Mouse (Mus musculus): ENCODE results near the gene Phlda2. TPM values are rescaled to one million over a fixed set of nuclear protein-coding genes. Genes with fewer than 3 reads are reported as not detected.

Phlda2 gene
- polyA plus RNA-seq, 1 experiment from 2014 or later, result not detected

DNA sequence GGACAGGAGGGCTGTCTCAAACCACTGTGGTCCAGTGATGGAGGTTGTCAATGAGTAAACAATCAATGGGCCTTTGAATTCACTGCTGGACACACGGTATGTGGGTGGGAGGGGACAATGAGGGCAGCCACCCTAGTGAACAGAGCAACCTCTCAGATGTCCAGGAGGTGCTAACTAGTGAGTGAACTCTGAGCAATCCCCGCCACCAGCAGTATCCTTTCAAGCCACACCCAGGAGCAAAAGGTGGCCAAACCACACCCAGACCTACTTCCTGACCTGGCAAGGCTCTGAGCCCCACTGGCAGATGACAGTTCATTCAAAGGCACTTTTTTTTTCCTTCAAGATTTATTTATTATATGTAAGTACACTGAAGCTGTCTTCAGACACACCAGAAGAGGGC is 2.0 kb downstream of the Phlda2 start:
- no peak for ATAC-seq
- no peaks in the 10 kb centered on the region for H3K36me3 ChIP-seq (ENCODE audit: poor library complexity, severe bottlenecking)
- 61% methylated on average over 2 of the region's 2 CpGs for WGBS
- H3K4me3 ChIP-seq, result no peak overlapping the region
- H3K9me3 ChIP-seq (replicated peaks), result no peaks in the 10 kb centered on the region
- no peak overlapping the region for H3K27ac ChIP-seq
- H3K27me3 ChIP-seq, result peaks cover 69% of the 10 kb centered on the region
- peaks cover 15% of the 10 kb centered on the region for H3K4me1 ChIP-seq
- no peak overlapping the region for H3K9ac ChIP-seq
- H3K4me2 ChIP-seq, result no peak overlapping the region

DNA sequence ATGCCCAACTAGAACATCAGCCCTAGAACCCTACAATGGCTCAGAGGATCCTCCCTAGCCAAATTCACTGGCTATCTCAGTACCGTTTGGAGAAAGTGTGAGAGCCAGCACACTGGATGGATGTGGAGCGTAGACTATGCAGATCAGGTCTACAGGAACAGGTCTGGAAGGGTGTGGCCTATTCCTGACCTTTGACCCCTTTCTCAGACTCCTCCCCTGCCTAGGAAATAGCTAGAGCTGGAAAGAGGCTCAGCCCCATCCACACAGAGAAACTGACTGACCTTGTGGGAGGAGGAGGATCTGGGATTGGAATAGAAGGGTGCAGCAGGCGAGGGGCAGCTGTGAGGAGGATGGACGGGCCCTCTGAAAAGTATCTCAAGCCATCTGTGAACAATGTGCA is 4.4 kb downstream of the Phlda2 start:
- Histone ChIP-seq H3K36me3 (ENCODE audit: poor library complexity, severe bottlenecking) (no peaks in the 10 kb centered on the region), H3K4me3 (no peak overlapping the region), H3K4me2 (no peak overlapping the region), H3K9me3 (replicated peaks) (no peaks in the 10 kb centered on the region), H3K9ac (no peak overlapping the region), H3K27ac (no peak overlapping the region), H3K4me1 (peaks cover 15% of the 10 kb centered on the region), H3K27me3 (peaks cover 50% of the 10 kb centered on the region)
- no peak for ATAC-seq
- WGBS, result 84% methylated on average over 4 of the region's 4 CpGs

DNA sequence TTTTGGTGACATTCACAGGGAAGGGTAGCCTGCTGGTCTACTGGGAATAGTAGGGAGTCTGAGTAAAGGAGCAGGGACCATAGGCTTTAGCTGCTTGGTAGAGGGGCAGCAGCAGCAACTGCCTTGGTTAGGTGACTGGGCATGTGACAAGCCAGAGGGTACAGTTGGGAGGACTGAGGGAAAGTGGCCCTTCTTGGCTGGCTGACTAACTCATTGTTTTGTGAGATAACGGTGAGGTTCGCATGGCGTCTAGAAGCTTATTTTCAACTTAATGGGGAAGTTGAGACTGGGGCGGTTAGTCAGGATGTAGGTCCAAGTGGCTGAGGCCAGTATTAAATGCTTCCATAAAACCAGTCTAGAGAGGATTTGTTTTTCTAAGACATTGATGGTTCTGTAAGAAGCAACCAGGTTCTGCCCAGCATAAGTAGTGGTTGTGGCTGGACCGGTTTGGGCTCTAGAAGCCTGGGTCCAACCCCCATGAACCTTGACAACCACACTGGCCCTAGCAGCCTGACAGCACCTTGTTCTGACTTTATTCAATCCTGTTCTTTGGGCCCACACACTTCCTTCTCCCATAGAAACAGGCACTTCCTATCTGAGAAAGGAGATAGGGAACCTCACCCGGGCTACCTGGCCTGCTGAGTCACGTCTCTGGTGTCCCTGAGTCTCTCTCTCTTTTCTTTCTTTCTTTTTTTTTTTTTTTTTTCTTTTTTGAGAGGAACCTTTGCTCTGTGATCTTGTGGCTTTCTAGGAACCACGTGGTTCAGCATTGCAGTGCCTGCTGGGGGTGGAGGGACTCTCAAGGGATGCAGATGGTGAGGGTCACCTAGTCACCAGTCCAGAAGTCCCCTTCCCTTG is 7.6 kb downstream of the Phlda2 start:
- Histone ChIP-seq H3K27me3 (peaks cover 21% of the 10 kb centered on the region), H3K9me3 (replicated peaks) (no peaks in the 10 kb centered on the region), H3K4me2 (no peak overlapping the region), H3K27ac (no peak overlapping the region), H3K4me1 (no peaks in the 10 kb centered on the region), H3K9ac (no peak overlapping the region), H3K4me3 (no peak overlapping the region), H3K36me3 (ENCODE audit: poor library complexity, severe bottlenecking) (no peaks in the 10 kb centered on the region)
- ATAC-seq, result no peak
- 76% methylated on average over 8 of the region's 8 CpGs for WGBS

DNA sequence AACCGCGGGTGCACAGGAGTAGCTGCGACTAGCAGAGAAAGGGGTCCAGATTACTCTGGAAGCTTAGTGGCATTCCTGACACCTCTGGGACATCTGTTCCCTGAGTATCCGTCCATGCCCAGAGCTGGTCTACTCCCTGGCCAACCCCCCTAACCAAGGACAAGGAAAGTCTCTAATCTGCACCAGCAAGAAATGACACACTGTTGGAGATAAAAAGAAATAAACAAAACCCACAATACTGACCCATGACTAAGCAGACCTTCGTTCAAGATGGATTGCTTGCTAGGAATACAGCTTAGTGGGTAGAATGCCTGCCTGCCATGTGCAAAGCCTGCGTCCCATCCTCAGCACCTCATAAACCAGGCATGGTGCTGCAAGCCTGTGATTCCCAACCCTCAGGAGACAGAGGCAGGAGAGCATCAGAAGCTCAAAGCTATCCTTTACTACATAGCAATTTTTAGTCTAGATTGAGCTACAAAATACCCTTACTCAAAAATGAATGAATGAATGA is 9.3 kb downstream of the Phlda2 start:
- no peak for ATAC-seq
- Histone ChIP-seq H3K9ac (no peak overlapping the region), H3K36me3 (ENCODE audit: poor library complexity, severe bottlenecking) (no peaks in the 10 kb centered on the region), H3K4me2 (no peak overlapping the region), H3K9me3 (replicated peaks) (no peaks in the 10 kb centered on the region), H3K27ac (no peak overlapping the region), H3K4me3 (no peak overlapping the region), H3K27me3 (peaks cover 15% of the 10 kb centered on the region), H3K4me1 (no peaks in the 10 kb centered on the region)
- 84% methylated on average over 6 of the region's 6 CpGs for WGBS

DNA sequence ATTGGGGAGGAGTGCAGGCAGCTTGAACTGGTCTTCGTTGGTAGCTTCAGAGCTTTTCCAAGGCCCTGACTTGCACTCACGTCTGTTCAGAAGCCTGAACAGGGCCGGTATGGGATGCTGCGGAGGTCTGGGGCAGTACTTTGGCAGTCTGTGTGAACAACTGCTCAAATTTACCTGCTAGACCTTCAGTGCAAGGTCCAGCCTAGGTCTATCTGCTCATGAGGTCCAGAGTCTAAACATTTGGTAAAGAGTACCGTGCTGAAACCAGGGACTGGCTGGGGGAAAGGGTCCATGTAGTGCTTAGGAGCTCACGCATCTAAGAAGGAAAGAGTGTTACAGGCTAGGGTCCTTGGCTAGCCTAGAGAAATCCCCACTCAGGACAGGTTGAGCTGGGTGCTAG is 13.2 kb downstream of the Phlda2 start:
- Histone ChIP-seq H3K4me2 (no peak overlapping the region), H3K9me3 (replicated peaks) (no peaks in the 10 kb centered on the region), H3K36me3 (ENCODE audit: poor library complexity, severe bottlenecking) (no peaks in the 10 kb centered on the region), H3K27me3 (peaks cover 15% of the 10 kb centered on the region; the same call in 1 of the 2 replicates), H3K27ac (no peak overlapping the region), H3K4me1 (no peaks in the 10 kb centered on the region), H3K9ac (no peak overlapping the region), H3K4me3 (no peak overlapping the region)
- no peak for ATAC-seq
- 78% methylated on average over 6 of the region's 6 CpGs for WGBS

DNA sequence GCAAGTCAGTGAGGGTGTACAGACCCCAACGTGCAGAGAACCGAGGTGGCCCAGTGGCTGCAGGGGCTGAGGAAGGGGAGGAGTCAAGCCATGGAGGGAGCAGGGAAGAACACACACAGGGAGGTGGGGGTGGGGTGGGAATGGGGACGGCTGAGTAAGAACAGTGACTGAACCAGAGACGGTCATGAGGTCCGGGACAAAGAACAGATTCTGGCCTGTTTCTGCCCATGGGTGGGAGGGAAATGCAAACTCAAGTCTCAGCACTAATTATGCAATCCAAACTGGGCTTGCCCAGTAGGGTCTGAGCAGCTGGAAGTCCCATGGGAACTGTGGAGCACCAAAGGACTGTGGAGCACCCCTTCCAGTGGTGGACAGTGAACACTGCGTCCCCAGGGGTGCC is 20.4 kb downstream of the Phlda2 start:
- Histone ChIP-seq H3K4me3 (no peak overlapping the region), H3K27me3 (no peaks in the 10 kb centered on the region; the same call in 1 of the 2 replicates), H3K4me1 (no peaks in the 10 kb centered on the region), H3K9ac (no peak overlapping the region), H3K27ac (no peak overlapping the region), H3K4me2 (no peak overlapping the region), H3K9me3 (replicated peaks) (no peaks in the 10 kb centered on the region), H3K36me3 (ENCODE audit: poor library complexity, severe bottlenecking) (no peaks in the 10 kb centered on the region)
- WGBS, result 7% methylated on average over 6 of the region's 6 CpGs
- no peak for ATAC-seq

DNA sequence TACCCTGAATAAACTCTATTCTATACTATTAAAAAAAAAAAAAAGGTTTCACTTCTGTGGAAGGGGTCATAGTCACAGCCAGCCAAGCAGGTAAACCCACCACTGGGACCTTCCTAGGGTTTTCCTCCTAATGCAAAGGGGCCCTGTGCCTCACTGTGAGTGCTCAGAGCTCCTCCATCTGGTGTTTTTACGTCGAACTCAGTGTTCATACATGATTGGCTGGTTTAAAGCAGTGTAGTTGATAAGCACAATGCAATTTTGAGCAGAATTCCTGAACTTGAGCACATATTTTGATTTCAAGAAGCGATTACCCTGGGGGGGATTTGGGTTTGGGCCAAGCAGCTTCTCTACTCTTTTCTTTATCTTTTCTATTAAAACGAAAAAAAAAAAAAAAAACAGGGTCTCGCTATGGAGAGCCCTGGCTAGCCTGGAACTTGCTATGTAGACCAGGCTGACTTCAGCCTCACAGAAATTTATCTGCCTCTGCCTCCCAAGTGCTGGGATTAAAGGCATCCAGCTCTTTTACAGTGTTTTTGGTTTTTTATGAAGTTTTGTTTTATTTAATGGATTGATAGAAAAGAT is 21.1 kb downstream of the Phlda2 start:
- H3K27ac ChIP-seq, result no peak overlapping the region
- peaks cover 3% of the 10 kb centered on the region; the same call in 1 of the 2 replicates for H3K27me3 ChIP-seq
- no peak overlapping the region for H3K4me2 ChIP-seq
- 44% methylated on average over 5 of the region's 5 CpGs for WGBS
- H3K4me3 ChIP-seq, result no peak overlapping the region
- no peak overlapping the region for H3K9ac ChIP-seq
- no peaks in the 10 kb centered on the region for H3K36me3 ChIP-seq (ENCODE audit: poor library complexity, severe bottlenecking)
- no peaks in the 10 kb centered on the region for H3K9me3 ChIP-seq (replicated peaks)
- no peaks in the 10 kb centered on the region for H3K4me1 ChIP-seq
- no peak for ATAC-seq

DNA sequence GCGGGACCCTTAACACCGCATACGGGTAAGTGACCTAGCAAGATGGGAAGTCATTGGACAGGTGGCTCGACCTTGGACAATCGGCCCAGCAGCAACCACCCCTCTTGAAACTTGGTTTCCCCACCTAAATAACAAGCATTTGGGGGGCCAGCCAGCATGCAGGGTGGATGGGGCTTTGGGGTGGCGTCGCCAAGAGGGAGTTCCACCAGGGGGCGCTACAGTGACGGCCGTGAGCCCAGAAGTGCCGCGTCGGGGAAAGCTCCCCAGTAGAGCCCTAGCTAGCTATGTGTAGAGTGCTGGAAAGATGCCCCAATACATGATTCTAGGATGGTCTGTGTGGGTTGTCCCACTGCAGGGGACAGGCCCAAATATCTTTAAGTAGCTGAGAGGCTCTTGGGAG is 22.5 kb downstream of the Phlda2 start:
- no peaks in the 10 kb centered on the region for H3K36me3 ChIP-seq (ENCODE audit: poor library complexity, severe bottlenecking)
- H3K4me2 ChIP-seq, result no peak overlapping the region
- H3K4me1 ChIP-seq, result no peaks in the 10 kb centered on the region
- H3K9ac ChIP-seq, result no peak overlapping the region
- H3K27ac ChIP-seq, result no peak overlapping the region
- no peaks in the 10 kb centered on the region for H3K9me3 ChIP-seq (replicated peaks)
- peaks cover 9% of the 10 kb centered on the region; the same call in 1 of the 2 replicates for H3K27me3 ChIP-seq
- no peak overlapping the region for H3K4me3 ChIP-seq
- 34% methylated on average over 13 of the region's 13 CpGs for WGBS
- ATAC-seq, result no peak

DNA sequence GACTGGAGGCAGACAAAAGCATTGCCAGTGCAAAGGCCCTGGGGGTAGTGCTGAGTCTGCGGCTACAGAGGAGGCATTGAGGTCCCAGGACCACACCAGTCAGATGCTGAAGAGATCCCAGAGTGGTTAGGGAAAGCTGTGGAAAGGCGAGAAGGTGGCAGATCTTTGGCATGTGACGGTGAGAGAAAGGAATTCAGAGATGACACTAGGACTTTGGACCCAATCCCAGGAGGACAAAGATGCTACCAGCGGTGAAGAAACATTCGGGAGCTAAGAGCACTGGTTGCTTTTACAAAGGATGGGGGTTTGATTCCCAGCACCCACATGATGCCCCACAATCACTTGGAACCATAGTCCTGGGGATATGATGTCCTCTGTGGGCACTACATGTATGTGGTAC is 25.1 kb downstream of the Phlda2 start:
- H3K27ac ChIP-seq, result no peak overlapping the region
- ATAC-seq, result no peak
- no peaks in the 10 kb centered on the region for H3K4me1 ChIP-seq
- peaks cover 10% of the 10 kb centered on the region; the same call in 1 of the 2 replicates for H3K27me3 ChIP-seq
- no peaks in the 10 kb centered on the region for H3K9me3 ChIP-seq (replicated peaks)
- WGBS, result 84% methylated on average over 5 of the region's 5 CpGs
- H3K9ac ChIP-seq, result no peak overlapping the region
- H3K4me3 ChIP-seq, result no peak overlapping the region
- no peak overlapping the region for H3K4me2 ChIP-seq
- no peaks in the 10 kb centered on the region for H3K36me3 ChIP-seq (ENCODE audit: poor library complexity, severe bottlenecking)

DNA sequence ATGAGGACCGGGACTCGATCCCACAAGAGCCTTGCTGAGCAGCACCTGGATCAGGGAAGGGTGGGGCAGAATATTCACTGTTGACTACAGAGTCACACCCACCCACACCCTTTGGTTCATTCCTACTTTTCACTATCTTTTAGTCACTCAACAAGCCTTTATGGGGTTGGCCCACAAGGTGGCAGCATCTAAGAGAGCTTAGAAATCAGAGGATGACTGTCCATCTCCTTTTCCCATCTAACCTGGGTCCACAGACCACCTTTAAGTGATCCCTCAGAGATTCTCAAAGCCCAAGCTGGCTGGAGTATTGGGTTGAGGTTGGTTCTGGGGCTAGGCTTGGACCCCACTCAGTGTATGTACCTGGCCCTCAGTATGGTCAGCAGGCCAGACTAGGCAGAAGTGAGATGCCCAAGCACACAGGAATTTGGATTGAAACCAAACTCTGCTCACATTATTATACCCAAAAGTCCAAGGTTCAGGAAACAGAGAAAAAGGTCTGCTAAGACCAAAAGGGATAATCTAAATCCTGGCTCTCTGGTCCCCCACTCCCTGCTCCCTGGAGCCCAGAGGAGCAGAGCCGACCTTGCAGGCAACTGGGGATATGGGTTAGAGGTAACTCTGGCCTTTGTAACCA is 26.1 kb downstream of the Phlda2 start:
- 84% methylated on average over 3 of the region's 3 CpGs for WGBS

DNA sequence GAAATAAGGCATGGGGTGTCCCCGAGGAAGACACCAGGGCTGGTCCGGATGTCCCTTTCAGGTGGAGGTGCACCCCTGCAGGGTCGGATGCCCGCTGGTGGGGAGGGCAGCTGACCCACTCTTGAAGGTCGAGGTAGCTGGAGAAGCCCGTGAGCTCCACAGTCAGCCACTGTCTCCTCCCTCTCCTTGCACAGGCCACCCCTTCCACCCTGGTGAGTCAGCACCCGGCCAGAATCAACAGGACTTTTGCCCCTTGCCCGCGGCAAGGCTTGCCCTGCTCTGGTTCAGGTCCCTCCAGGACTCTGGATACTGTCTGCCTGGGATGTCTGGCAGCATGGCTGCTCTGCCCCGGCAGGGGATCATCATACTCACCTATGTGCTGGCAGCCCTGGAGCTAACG is 27.1 kb downstream of the Phlda2 start:
- Histone ChIP-seq H3K27ac (no peak overlapping the region), H3K4me1 (no peaks in the 10 kb centered on the region), H3K36me3 (ENCODE audit: poor library complexity, severe bottlenecking) (no peaks in the 10 kb centered on the region), H3K27me3 (peaks cover 14% of the 10 kb centered on the region; the same call in 1 of the 2 replicates), H3K9ac (no peak overlapping the region; the same call in 1 of the 2 replicates), H3K4me2 (no peak overlapping the region), H3K4me3 (no peak overlapping the region), H3K9me3 (replicated peaks) (no peaks in the 10 kb centered on the region)
- WGBS, result 84% methylated on average over 11 of the region's 11 CpGs
- no peak for ATAC-seq

More for the DNA sequence above, 26.1 kb downstream of the Phlda2 start:
- no peaks in the 10 kb centered on the region for H3K36me3 ChIP-seq (ENCODE audit: poor library complexity, severe bottlenecking)
- H3K4me2 ChIP-seq, result no peak overlapping the region
- no peaks in the 10 kb centered on the region for H3K9me3 ChIP-seq (replicated peaks)
- no peak overlapping the region for H3K4me3 ChIP-seq
- no peak overlapping the region for H3K9ac ChIP-seq
- no peaks in the 10 kb centered on the region for H3K4me1 ChIP-seq
- H3K27ac ChIP-seq, result no peak overlapping the region
- ATAC-seq, result no peak
- H3K27me3 ChIP-seq, result peaks cover 10% of the 10 kb centered on the region; the same call in 1 of the 2 replicates

DNA sequence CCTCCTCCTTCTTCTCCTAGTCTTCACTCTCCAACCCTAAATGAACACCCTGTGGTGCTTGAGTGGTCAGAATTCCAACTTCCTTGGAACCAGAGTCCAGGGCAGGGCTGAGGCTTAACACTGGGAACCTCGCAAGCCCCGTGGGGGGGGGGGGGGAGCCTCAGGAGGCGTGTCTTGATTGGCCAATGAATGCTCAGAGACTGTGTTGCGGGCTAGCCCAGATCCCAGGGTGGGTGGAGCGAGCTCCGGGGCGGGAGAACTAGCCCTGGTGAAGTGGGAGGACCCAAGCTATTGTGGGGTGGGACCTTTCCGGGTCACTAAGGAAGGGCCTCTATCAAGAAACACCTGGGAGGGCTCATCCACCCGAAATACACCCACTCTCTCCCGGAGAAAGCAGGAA is 28.1 kb downstream of the Phlda2 start:
- Histone ChIP-seq H3K27ac (no peak overlapping the region), H3K9me3 (replicated peaks) (no peaks in the 10 kb centered on the region), H3K4me3 (no peak overlapping the region), H3K27me3 (peaks cover 18% of the 10 kb centered on the region; the same call in 1 of the 2 replicates), H3K4me1 (no peaks in the 10 kb centered on the region), H3K4me2 (no peak overlapping the region), H3K9ac (no peak overlapping the region), H3K36me3 (ENCODE audit: poor library complexity, severe bottlenecking) (no peaks in the 10 kb centered on the region)
- WGBS, result 37% methylated on average over 10 of the region's 10 CpGs
- ATAC-seq, result no peak

Measured in forebrain, embryonic 13.5 days (tissue).